In genomic region chr8:106102321-106102720, GRCm38 (mm10) we compare ENCODE assay signal across 24 mouse cellular contexts. TPM values are rescaled to one million over a fixed set of nuclear protein-coding genes. Genes with fewer than 3 reads are reported as not detected.
"Had no signal": no experiment of that assay in that cellular context is flagged by ENCODE, and none has a peak within 500 bp of the region (broad histone marks: within the 10 kb centered on the region; RNA-seq: fewer than 3 reads in every experiment).

No protein-coding gene starts in this region.

- ATAC-seq: liver, postnatal 0 days; lung, postnatal 0 days; midbrain, embryonic 13.5 days; midbrain, embryonic 15.5 days had no signal

- H3K9me3 ChIP-seq: liver, embryonic 13.5 days; liver, embryonic 15.5 days; lung, embryonic 15.5 days; megakaryocyte, embryonic 14.5 days; midbrain, embryonic 13.5 days; midbrain, embryonic 15.5 days; neural tube, embryonic 12.5 days had no signal

- DNase-seq: liver, embryonic 13.5 days; liver, postnatal 0 days; lung, adult 2 months; lung, postnatal 14 days; lung, postnatal 36 days; retina, postnatal 1 day; right cerebral cortex, adult 18-20 months; right cerebral cortex, postnatal 25 days; right cerebral cortex, postnatal 4 days; spleen, adult 18-20 months had no signal

- H3K4me2 ChIP-seq: liver, embryonic 11.5 days; liver, embryonic 13.5 days; liver, embryonic 15.5 days; lung, embryonic 15.5 days; midbrain, embryonic 11.5 days; midbrain, embryonic 13.5 days; midbrain, embryonic 15.5 days; neural tube, embryonic 12.5 days had no signal

- H3K4me3 ChIP-seq: liver, embryonic 13.5 days; liver, embryonic 15.5 days; lung, embryonic 15.5 days; megakaryocyte, embryonic 14.5 days; midbrain, embryonic 13.5 days; midbrain, embryonic 15.5 days; neural tube, embryonic 12.5 days had no signal

- H3K27ac ChIP-seq: liver, embryonic 13.5 days; liver, embryonic 15.5 days; lung, embryonic 15.5 days; macrophage; midbrain, embryonic 13.5 days; midbrain, embryonic 15.5 days; neural tube, embryonic 12.5 days had no signal

- H3K27me3 ChIP-seq: liver, embryonic 13.5 days; liver, embryonic 15.5 days; lung, embryonic 15.5 days; megakaryocyte, embryonic 14.5 days; midbrain, embryonic 13.5 days; midbrain, embryonic 15.5 days; neural tube, embryonic 12.5 days had no signal

- H3K9ac ChIP-seq: liver, embryonic 13.5 days; liver, embryonic 15.5 days; liver, postnatal 0 days; lung, embryonic 15.5 days; midbrain, embryonic 13.5 days; midbrain, embryonic 15.5 days; neural tube, embryonic 12.5 days had no signal

- H3K4me1 ChIP-seq: liver, embryonic 13.5 days; liver, embryonic 15.5 days; lung, embryonic 15.5 days; midbrain, embryonic 13.5 days; midbrain, embryonic 15.5 days; neural tube, embryonic 12.5 days had no signal

RNA-seq across cellular contexts. Expression of gene Esrp2, which starts 34.5 kb away (rescaled TPM):
- total RNA-seq: megakaryocyte progenitor cell, adult 5-6 weeks; monocyte, adult 5-6 weeks; neutrophil, adult 5-6 weeks had no signal
- polyA plus RNA-seq: macrophage; neural tube, embryonic 14.5 days had no signal
